Mouse (Mus musculus): ENCODE data around the gene Me3.
A peak's percentile ranks its signal among the peaks of the same experiment; 100 is the strongest.

Me3 gene

GRCm38 (mm10) chr7:89836676-89837075 is 204.5 kb downstream of the Me3 start:
- DNase-seq = no peak

- DNase-seq = no peak
These were observed 205.6 kb downstream of the Me3 start for GRCm38 (mm10) chr7:89837841-89838240.

GRCm38 (mm10) chr7:89839721-89840120 is 207.5 kb downstream of the Me3 start:
- DNase-seq = no peak

GRCm38 (mm10) chr7:89841670-89842403 is 209.6 kb downstream of the Me3 start:
- peak; percentile 90 for DNase-seq

- no peak for DNase-seq
These were observed 210.2 kb downstream of the Me3 start for GRCm38 (mm10) chr7:89842404-89842715.

- DNase-seq = no peak
These were observed 210.9 kb downstream of the Me3 start for GRCm38 (mm10) chr7:89843121-89843520.

GRCm38 (mm10) chr7:89843533-89843932 is 211.3 kb downstream of the Me3 start:
- DNase-seq = peak; percentile 38

GRCm38 (mm10) chr7:89845669-89846068 is 213.5 kb downstream of the Me3 start:
- DNase-seq = no peak

GRCm38 (mm10) chr7:89850510-89850909 is 218.3 kb downstream of the Me3 start:
- DNase-seq = peak; percentile 13

- DNase-seq = no peak
These were observed 220.2 kb downstream of the Me3 start for GRCm38 (mm10) chr7:89852158-89853095.

- DNase-seq = no peak
These were observed 220.9 kb downstream of the Me3 start for GRCm38 (mm10) chr7:89853131-89853530.

- no peak for DNase-seq
These were observed 223.0 kb downstream of the Me3 start for GRCm38 (mm10) chr7:89855196-89855595.

GRCm38 (mm10) chr7:89856440-89857217 is 224.4 kb downstream of the Me3 start:
- DNase-seq = no peak

GRCm38 (mm10) chr7:89864769-89865168 is 232.6 kb downstream of the Me3 start:
- DNase-seq = no peak

- no peak for DNase-seq
These were observed 235.0 kb downstream of the Me3 start for GRCm38 (mm10) chr7:89867221-89867620.

GRCm38 (mm10) chr7:89879686-89880085 is 247.5 kb downstream of the Me3 start:
- no peak for DNase-seq

- DNase-seq = no peak
These were observed 252.4 kb downstream of the Me3 start for GRCm38 (mm10) chr7:89884551-89884950.

- no peak for DNase-seq
These were observed 259.2 kb downstream of the Me3 start for GRCm38 (mm10) chr7:89891412-89891811.

- DNase-seq = no peak
These were observed 259.7 kb downstream of the Me3 start for GRCm38 (mm10) chr7:89891856-89892255.

GRCm38 (mm10) chr7:89903007-89903406 is 270.8 kb downstream of the Me3 start:
- no peak for DNase-seq

GRCm38 (mm10) chr7:89903442-89904343 is 271.5 kb downstream of the Me3 start, which contains the start of gene Ccdc81:
Ccdc81 (minus strand) TSS chr7:89903629.
- no peak for DNase-seq
